Mouse (Mus musculus): Measurements from ENCODE around the gene Cd244a. TPM values are rescaled to one million over a fixed set of nuclear protein-coding genes. Genes with fewer than 3 reads are reported as not detected.

Gene Cd244a
- total RNA-seq, 1 experiment from 2014 or later: 134 TPM

DNA sequence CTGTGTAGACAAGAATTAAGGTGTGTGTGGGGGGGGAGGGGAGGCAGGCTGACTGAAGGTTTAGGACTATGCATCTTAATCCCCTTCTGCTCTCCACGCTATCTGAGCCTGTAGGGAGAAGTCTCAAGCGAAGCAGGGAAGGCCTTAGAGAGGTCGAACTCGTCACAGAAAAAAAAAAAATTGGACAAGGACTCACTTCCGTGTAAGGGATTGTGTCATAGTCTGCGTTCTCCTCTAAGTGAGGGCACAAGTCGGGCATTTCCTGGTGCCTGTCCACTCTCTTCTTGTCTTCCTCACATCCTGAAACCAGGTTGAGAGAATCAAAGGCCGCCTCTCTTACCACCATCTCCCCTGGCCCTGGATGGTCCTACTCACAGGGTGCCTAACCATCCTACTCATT lies 78.1 kb downstream of the Cd244a start:
- ATAC-seq (ENCODE audit: extremely low read depth, insufficient number of reproducible peaks, low FRiP score, poor library complexity, severe bottlenecking): no peak

DNA sequence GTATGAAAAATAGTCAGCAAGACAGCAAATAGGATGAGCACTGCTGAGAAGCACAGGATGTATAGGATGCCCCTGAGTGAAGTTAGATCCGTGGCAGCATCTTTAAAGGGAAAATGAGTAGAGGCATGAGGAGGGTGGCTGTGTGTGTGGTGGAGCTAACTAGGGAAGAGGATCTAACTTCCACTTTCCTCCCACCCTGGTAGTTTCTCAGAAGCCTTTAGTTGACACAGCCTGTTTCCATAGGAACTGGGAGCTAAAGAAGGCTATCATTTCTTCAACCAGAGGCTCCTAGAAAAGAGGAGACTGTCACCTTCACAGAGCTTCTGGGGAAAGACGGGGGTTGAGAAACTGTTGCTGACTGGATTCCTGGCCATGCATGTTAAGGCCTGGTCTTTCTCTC lies 79.7 kb downstream of the Cd244a start:
- no peak for ATAC-seq (ENCODE audit: extremely low read depth, insufficient number of reproducible peaks, low FRiP score, poor library complexity, severe bottlenecking)

DNA sequence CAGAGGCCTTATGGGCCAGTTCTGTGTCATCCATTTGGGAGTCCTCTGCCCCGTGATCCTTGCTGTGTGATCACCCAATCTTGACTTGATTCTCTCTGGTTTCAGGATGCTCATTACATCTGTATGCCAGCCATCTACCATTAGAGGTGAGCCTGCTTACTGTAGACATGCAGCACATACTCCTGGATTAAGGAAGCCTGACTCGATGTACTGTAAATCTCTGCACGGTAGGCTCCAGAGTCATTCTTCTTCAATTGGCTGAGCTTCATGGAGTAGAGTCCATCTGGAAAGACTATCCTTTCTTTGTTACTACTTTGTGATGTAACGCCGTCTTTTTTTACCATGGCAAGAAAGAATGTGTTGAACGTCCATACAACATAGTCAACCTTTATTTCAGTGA lies 81.8 kb downstream of the Cd244a start:
- ATAC-seq (ENCODE audit: extremely low read depth, insufficient number of reproducible peaks, low FRiP score, poor library complexity, severe bottlenecking): no peak

DNA sequence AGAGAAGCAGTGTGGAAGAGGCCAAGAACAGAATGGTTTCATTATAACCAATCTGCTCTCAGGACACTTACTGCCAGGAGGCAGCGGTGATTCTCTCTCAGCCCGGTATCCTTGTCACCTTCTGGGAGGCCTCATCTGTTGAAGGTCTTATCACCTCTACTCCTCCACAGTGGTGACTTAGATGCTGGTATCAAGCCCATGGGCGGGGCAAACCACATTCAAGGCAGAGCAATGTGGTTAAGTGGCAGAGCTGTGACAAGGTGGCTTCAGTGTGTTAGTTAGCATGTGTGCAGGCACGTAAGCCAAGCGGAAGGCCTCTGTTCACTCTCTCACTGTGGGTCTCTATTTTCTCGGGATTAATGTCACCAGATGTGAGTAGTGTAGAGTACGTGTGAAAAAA lies 84.6 kb downstream of the Cd244a start:
- peak; percentile 39; the same call in 1 of the 2 replicates for ATAC-seq (ENCODE audit: extremely low read depth, insufficient number of reproducible peaks, low FRiP score, poor library complexity, severe bottlenecking)

DNA sequence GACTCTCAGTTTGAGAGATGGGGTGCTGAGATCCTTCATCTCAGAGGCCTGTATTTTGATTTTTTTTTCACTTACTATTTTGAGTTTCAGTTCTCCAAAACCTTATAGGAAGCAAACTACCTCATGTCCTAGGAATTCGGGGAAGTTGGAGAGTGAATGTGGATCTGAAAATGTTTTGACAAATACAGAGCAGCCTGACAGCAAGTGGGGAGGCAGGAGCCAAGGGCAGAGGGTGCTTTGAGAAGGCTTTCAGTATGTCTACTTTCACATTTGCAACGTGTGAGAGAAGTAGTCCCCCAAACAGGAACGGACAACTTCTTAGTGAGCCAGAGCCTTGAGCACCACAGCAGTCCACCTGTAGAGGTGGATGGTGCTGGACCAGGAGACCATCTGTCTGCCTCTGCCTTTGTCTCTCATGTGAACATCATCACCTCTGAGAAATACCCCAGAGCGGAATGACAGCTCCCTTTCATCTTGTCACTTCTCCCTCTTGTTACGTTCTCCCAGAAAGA lies 87.5 kb downstream of the Cd244a start:
- ATAC-seq (ENCODE audit: extremely low read depth, insufficient number of reproducible peaks, low FRiP score, poor library complexity, severe bottlenecking): no peak

DNA sequence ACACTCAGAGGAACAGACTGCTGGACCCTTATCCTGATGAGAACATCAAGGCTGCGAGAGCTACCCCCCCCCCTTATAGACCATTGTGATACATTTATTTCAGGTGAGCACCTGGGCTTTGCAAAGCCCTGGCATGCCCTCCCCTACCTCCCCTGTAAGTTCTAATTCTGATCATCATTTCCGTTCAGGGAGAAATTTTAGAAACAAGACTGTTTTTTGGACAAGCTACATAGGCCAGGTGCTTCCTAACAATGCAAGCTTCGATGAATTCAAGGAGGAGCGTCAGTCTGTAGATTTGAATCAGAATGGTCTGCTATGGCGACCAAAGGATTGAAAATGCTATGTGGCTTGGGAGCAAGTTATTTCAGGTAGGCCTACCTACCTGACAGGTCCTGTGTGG lies 88.7 kb downstream of the Cd244a start:
- ATAC-seq (ENCODE audit: extremely low read depth, insufficient number of reproducible peaks, low FRiP score, poor library complexity, severe bottlenecking): 0 out of 2 replicates have a peak, but pooled peaks have one; percentile 23

DNA sequence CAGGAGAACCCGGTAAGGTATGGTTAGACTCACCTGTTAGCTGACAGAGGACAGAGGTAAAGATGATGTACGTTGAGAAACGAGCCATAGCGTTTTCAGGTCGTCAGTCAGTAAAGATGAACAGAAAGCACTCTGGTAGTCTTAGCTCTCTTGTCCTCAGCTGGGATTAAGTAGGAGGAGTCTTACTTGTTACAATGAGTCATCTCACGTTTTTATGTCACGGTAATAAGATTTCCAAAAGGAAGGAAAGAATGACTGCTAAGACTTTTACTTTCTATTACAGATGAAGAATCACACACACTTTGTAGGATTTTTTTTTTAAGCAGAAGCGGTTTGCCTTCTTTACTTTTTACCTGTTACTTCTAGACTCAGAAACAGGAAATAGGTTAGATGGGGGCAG lies 89.8 kb downstream of the Cd244a start:
- ATAC-seq (ENCODE audit: extremely low read depth, insufficient number of reproducible peaks, low FRiP score, poor library complexity, severe bottlenecking): peak; percentile 62; the same call in 1 of the 2 replicates

DNA sequence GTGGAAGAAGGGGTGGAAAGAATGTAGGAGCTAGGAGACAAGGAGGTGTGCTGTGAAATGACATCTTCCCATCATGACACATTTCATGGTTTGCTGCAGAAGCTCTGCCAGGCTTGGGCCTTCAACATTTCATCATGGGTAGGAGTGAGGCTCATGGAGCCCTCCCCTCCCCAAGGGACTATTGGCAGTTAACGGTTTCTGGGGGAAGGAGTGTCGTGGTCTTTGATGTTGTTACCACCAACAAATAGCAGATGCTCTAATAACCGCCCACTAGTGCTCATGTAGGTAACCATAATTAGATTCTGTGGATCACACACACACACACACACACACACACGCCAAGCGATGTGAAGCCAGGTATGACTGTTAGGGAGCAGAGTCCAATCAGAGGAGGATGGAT lies 93.7 kb downstream of the Cd244a start, which contains the start of gene Slamf7:
Gene Slamf7 (minus strand): TSS at position 302 of the 400 bp plus-strand sequence.
- ATAC-seq (ENCODE audit: extremely low read depth, insufficient number of reproducible peaks, low FRiP score, poor library complexity, severe bottlenecking): no peak

DNA sequence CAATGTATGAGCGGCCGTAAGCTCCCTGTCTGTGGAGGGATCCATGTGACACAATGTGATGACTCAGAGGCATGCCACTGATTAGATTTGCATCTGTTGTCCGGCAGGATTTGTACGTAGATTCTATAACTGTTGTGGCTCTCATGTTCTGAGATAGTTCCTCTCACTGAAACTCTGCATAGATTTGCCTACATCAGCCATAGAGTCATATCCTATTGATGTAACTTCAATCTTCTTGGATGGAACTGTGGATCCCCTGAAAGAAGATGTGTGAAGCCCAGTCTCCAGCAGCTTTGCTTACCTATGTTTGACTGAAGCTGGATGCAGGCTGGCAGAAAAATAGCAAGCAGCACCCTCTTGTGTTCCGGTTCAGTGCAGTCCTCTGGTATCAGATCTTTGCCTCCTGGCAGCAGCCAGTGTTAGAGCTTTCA lies 99.6 kb downstream of the Cd244a start:
- ATAC-seq (ENCODE audit: extremely low read depth, insufficient number of reproducible peaks, low FRiP score, poor library complexity, severe bottlenecking): peak; percentile 53

Other genes with a start within 250 kb of the Cd244a start
- 24.2 and 30.4 TPM in 2 replicates for gene Dedd, start 230.0 kb upstream of the Cd244a start, total RNA-seq (2017)
- 27.2 and 33.0 TPM in 2 replicates for gene Nit1, start 213.5 kb upstream of the Cd244a start, total RNA-seq (2017)
- gene Pfdn2, start 213.5 kb upstream of the Cd244a start, total RNA-seq (2017): 13.1 and 18.7 TPM in 2 replicates
- 0.58 TPM in 1 of 2 replicates, not detected in the other for gene Klhdc9, start 198.4 kb upstream of the Cd244a start, total RNA-seq (2017)
- gene Nectin4, start 189.1 kb upstream of the Cd244a start, total RNA-seq (2017): 2.2 and 2.9 TPM in 2 replicates
- 441 and 469 TPM in 2 replicates for gene Arhgap30, start 170.2 kb upstream of the Cd244a start, total RNA-seq (2017)
- gene Usf1, start 147.9 kb upstream of the Cd244a start, total RNA-seq (2017): 111 and 138 TPM in 2 replicates
- 8.8 and 15.2 TPM in 2 replicates for gene Tstd1, start 140.3 kb upstream of the Cd244a start, total RNA-seq (2017)
- 2.5 and 2.9 TPM in 2 replicates for gene F11r, start 121.7 kb upstream of the Cd244a start, total RNA-seq (2017)
- gene Alyref2, start 55.7 kb upstream of the Cd244a start, total RNA-seq (2017): 20.3 and 20.7 TPM in 2 replicates
- gene Itln1, start 23.9 kb upstream of the Cd244a start, total RNA-seq (2017): not detected in 2 replicates
- gene Ly9, start 48.2 kb downstream of the Cd244a start, total RNA-seq (2017): 83.9 and 87.7 TPM in 2 replicates
- 28.2 and 29.0 TPM in 2 replicates for gene Slamf7, start 93.8 kb downstream of the Cd244a start, total RNA-seq (2017)
- gene Cd48, start 122.8 kb downstream of the Cd244a start, total RNA-seq (2017): 110 and 113 TPM in 2 replicates
- gene Slamf1, start 207.9 kb downstream of the Cd244a start, total RNA-seq (2017): 24.2 and 25.7 TPM in 2 replicates